Mouse (Mus musculus) gonadal fat pad, adult 2 months (tissue): ENCODE data around the gene Med4. TPM values are rescaled to one million over a fixed set of nuclear protein-coding genes. Genes with fewer than 3 reads are reported as not detected.
"Not testable (repeated sequence)": the region's sequence is repeated elsewhere in the genome, so short reads cannot be mapped to it uniquely, and the experiment has no call there.

Experiments used
- DNase-seq: peaks from one replicate; pipeline ENCODE4 v3.0.0-alpha.2; 2012; ENCODE audit warnings: low read depth
- polyA plus RNA-seq: library from polyadenylated mRNA; depleted of rRNA; stranded (reverse); fragments of >200 nt; gene quantifications from 2 replicates; pipeline ENCODE4 v1.2.3, GENCODE M21; 2012

Med4 gene
- polyA plus RNA-seq, 1 experiment = 19.9 TPM

DNA sequence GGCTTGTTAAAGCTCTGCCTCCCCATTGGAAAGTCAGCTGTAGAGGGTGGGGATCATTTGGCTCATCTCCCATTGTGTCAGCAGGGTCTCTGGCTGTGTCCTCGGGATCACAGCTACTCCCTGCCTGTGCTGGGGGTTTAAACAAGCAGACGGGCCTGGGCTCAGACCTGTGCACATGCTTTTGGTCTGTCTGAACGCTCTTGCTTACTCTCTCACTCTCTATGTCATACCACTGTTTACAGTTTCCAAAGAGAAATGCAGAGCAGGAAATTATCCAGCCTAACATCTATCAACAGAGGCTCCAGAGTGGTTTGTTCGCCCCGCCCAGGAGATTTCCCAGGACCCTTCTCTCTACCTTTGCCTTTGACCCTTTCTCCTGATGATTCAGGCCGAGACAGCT is 8.1 kb upstream of the Med4 start:
- DNase-seq = no peak

DNA sequence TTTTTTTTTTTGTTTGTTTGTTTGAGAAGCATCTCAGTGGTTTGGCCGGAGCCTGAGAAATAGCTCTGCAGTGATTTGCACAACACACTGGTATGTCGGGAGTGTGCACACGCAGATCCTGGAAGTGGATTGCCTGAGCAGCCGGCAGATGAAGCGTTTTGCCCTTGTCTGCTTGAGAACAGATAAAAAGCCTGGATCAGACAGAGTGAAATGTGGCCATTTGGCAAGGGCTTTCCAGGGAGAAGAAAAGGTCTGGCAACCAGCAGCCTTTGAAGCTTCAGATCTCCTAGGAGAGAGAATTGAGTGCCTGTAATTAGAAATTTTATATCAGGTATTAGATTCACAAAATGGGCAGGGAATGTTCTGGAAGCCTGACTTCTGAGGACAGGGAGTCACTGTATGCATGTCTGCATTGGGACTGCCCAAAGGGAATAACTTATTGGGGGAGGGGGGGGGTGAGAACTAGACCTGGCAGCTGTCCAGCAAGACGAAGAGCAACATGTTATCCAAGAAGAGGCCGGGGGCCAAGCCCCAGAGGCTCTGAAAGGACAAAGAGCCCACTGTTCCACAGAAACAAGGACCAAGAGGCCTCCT is 7.1 kb upstream of the Med4 start:
- peak; percentile 55 for DNase-seq

DNA sequence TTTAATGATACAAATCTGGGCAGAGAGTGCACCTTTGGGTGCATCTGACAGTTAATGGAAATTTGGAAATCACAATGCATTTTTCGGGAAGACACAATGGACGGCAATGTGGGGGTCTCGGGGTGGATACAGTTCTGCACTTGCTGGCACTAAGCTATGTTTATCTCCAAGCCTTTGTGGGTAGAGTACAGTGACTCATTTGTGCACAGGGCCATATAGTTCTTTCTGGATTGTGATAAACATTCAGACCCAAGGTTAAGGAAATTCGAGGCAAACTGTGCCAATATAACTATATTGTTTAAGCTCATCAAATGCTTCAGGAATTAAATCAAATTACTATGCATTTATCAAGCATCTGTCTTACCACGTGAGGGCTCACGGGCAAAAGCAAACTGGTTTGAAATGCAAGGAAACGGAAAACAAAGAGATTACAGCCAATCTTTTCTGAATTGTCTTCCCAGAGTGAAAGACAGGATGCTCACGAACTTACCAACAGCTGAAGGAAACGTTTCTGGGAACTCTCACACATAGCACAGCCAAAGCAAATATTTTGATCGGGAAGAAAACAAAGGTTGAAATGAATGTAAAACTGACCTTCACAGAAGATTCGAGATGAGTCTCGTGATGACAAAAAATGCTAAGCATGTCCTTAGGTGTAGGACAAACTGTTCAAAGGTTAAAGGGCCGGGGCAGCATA is 6.4 kb upstream of the Med4 start:
- no peak for DNase-seq

GRCm38 (mm10) chr14:73506283-73506682 is 3.5 kb upstream of the Med4 start:
- no peak for DNase-seq

DNA sequence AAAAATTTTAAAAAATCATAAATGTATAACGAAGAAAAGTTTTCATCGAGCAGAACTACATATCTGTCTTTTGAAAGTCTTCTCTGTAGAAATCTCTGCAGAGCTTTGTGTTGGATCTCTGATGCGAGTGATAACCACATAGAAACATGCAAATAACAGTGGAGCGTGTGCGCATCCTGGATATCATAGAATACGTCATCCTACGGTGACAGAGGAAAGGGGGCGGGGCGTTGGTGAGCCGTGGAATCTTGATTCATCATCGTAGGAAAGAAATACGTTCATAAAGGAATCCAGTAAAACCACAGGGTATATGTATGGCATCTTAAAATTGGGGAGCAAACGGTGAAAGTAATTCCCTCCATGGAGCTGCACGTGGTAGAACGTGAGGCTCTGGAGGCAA is 2.6 kb upstream of the Med4 start:
- no peak for DNase-seq

DNA sequence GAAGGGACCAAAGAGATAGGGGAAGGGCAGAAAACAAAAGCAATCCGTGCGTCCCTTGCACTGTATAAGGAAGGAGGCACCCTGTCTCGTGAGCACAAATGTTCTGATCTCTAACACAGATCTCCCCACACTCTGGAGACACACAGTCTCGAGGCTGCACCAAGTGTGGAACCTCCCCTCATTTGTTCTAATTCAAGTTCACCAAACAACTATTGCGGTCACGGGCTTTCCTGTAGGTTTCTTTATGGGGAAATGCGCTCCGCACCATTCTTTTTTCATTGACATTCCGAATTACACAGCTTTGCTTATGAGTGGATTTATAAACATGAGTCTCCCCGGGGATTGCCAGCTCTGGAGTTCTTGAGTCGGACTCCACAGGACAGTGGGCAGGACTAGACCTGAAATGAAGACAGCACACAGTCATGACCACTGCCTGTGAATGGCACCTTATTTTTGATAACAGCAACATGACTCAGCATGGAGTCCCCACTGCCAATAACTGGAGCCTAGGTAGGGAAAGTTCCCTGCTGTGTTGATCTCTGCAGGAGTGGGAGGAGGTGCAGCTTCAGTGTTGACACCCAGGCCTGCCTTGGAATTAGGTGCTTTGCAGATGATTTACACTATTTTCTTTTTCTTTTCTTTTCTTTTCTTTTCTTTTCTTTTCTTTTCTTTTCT is 2.0 kb upstream of the Med4 start:
- no peak for DNase-seq

- DNase-seq = no peak
Measured at GRCm38 (mm10) chr14:73508630-73509395, 1.0 kb upstream of the Med4 start.

DNA sequence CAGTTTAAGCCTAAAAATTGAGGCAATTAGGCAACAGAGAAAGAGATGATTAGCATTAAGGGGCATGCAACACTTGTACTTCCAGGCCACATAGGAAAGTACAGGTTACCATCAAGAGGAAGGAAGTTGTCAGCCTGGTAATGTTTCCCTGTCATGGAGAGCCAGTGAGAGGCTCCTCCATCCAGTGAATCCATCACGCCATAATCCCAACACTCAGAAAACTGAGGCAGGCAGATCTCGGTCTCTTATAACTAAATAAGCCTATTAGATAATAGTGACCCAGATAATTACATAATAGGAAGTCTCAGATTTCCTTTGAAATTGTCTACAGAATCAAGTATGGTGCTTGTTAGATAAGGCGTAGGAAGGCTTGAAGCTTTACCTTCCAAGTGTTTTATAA is 14.3 kb downstream of the Med4 start:
- no peak for DNase-seq

DNA sequence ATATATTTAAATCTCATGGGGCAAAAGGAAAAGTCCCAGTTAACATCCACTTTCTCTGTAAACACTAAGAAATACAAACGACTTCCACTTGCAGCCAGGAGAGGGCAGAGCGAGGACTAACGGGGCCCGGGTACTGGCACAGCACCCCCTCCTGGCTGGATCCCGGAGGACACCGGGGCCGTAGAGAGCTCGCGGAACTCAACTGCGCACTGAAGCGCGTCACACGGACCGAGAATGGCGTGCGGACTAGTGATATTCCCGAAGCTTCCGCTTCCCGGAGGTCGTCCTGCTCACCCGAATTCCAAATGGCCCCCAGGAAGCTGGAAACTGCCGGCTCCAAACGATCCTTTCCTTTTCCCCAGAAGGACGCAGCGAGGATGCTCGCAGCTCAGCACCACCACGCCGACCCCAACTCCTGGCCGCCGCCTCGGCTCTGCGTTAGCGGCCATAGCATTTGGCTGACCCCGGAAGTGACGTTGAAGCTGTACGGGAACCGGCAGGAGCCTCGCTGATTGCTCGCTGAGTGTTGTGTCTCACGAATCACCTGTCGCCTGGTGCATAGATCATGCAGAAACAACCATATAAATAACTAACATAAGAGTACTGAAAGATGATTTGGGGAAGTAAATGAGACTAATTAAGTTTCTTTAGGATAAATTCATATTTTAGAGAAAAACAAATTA is 15.1 kb downstream of the Med4 start, which contains the start of gene Sucla2:
Gene Sucla2, plus strand, starts transcription at position 554 of the 683 bp plus-strand sequence.
- peak; percentile 63 for DNase-seq

- DNase-seq = not testable (repeated sequence)
Measured at GRCm38 (mm10) chr14:73528661-73529060, 18.8 kb downstream of the Med4 start.

- no peak for DNase-seq
Measured at GRCm38 (mm10) chr14:73533755-73534465, 24.1 kb downstream of the Med4 start.

DNA sequence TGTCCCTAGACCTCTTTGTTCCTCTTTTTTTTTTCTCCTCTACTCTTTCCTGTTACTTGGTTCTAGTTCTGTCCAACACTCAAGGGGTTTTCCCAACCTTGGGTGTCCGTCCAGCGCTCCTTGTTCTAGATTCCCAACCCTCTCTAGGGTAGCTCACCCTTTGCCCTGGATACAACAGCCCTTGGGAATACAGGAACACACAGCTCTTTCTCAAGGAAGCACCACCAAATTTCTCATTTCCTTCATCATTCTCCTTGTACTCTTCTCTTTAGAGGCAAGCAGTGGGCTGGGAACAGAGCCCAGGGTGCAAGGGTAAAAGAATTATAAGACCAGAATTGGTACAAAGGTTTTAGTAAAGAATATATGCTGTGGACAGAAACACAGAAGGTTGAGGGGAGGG is 25.8 kb downstream of the Med4 start:
- DNase-seq = no peak

DNA sequence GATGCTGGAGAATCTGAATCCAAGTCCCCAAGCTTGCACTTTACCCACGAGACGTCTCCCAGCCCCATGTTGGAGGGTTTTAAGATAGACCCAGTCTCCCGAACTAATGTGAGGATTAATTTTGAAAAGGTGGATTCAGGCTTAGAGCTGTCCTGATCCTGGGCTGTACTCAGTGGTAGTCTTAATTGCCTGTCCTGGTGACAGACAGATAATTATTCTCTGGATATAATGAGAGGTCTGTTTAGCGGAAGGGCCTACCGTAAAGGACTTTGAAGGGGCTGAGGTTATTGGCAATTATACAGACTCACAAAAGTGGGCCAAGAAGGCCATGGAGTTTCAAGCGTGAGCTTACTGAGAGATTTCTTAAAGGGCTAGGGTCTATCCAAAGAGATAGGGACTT is 34.0 kb downstream of the Med4 start:
- no peak for DNase-seq

GRCm38 (mm10) chr14:73547034-73547433 is 37.2 kb downstream of the Med4 start:
- DNase-seq = no peak

GRCm38 (mm10) chr14:73548051-73548450 is 38.2 kb downstream of the Med4 start, which contains the start of gene Nudt15:
Nudt15 (minus strand) TSS chr14:73548242.
- no peak for DNase-seq

DNA sequence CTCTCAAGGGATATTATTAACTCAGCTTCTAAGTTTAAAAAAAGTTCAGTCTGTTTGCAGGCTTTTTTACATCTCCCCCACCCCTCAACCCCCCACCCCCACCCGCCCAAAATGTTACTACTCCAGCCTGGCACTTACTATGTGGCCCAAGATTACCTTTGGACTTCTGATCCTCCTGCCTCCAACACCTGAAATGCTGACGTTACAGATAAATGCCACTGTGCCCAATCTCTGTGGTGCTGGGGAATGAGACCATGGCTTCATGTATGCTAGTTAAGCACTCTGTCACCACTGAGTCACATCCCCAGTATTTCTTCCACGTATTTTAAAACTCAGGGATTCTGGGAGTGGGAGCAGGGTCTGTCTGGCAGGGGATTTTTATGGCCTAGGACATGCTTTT is 40.5 kb downstream of the Med4 start:
- DNase-seq = no peak

DNA sequence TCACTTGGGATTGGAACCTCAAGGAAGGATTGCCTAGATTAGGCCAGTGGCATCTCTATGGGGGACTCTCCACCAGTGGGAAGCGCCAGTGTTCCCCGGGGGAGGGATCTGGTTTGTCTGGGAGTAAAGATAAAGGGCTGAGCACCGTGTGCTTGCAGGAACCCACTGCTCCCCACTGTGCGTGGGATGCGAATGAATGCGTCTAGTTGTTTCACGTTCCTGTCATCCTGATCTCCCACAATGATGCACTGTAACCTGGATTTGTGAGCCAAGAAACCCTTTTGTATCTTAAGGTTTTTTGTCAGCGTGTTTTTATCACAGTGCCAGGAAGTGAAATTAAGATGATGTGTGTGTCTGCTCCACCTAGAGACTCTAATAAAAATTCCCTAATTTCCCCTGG is 40.9 kb downstream of the Med4 start:
- DNase-seq = no peak

DNA sequence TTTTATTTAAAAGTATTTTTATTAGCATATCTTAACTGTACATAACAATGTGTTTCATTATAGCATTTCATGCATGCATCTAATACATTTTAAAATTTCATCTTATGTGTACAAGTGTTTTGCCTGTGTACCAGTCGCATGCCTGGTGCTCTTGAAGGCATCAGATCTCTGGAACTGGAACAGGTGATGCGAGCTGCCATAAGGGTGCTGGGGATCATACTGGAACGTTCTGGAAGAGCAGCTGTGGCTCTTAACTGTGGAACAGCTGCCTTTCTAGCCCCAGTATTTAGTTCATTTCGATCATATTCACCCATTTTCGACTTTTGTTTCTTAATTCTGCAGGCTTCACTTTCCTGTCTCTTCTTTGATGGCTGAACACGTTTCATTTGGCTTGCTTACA is 41.3 kb downstream of the Med4 start:
- DNase-seq = no peak

DNA sequence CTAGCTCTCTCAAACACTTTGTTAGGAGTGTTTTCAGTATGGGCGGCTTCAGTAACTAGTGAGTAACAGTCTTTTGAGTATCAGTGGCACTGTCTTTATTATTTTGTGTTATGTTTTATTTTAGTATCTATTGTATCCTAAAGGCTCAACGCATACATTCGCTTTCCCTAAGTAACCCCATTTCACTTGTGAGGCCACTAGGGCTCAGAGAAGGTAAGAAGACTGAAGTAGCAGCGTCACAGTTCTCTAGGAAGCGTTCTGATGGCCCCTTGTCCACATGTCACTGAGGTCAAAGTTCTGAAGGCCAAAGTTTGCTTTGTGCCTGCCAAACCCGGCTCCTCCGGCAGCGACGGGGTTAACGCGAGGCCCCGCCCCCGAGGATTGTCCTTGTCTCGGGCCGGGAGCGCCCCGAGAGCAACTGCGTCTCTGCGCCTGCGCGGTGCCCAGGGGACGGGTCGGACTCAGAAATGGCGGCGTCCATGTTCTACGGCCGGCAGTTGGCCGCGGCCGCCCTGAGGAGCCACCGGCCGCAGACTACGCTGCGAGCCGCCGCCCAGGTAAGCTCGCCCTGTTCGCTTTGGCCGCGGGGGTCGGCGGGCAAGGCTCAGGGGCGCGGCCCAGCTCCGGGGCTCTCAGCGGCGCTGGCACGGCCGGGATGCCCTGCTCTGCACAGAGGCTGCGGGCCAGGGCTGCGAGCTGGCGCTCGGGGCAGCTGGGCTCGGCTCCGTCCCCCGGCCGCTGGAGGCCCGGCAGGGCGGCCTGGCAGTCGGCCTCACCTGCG is 42.7 kb downstream of the Med4 start:
- DNase-seq = peak; percentile 24

DNA sequence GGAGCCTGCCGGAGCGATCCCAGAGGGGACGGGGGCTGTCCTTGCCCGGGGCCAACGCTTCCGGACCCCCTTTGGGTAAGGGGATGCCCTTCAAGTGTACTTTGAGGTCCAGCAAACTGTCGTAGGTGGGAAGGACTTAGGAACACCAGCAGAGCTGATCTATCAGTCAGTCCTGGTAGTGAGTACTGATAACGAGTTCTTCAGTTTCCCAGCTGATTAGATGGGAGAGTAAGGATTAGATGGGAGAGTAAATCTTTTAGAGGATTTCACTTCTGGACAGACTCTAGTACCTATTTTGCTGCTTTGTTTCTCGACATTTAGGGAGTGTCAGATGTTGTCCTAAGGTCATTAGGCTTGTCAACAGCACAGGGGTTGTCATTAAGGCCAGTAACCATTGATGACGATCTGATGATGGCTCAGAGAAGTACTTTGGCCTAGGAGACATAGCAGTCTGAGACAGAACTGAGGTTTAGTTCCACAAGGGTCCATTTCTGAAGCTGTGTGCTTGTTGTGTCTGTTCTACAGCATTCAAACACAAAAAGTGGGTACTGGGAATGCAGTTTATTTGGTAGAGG is 43.4 kb downstream of the Med4 start:
- DNase-seq = no peak
